Mouse (Mus musculus) CH12.LX (cell line): ENCODE measurements around the gene Sema3g. TPM values are rescaled to one million over a fixed set of nuclear protein-coding genes. Genes with fewer than 3 reads are reported as not detected.

Experiments
- DNase-seq: peaks from one replicate; pipeline ENCODE4 v3.0.0-alpha.2; 2013; ENCODE audit errors: extremely low read depth
- H3K27ac ChIP-seq: 2 replicates; pipeline ENCODE4 v1.5.1; 2012; ENCODE audit warnings: low read depth, mild to moderate bottlenecking, control low read depth, moderate library complexity; ENCODE audit not compliant: insufficient read depth
- H3K27me3 ChIP-seq: replicated peaks from 2 replicates; pipeline ENCODE3; 2012; ENCODE audit warnings: inconsistent platforms
- H3K36me3 ChIP-seq, 2 experiments: replicated peaks in 1 of 2; 2 replicates each; pipeline versions ENCODE3 to v1.6.1; 2012; ENCODE audit warnings: inconsistent platforms in 1 of 2, low read length in 1 of 2, mild to moderate bottlenecking in 1 of 2, mixed read lengths in 1 of 2, moderate library complexity in 1 of 2; ENCODE audit not compliant: control insufficient read depth in 1 of 2, insufficient read depth in 1 of 2
- H3K4me1 ChIP-seq, 2 experiments: 2 replicates each; pipeline ENCODE4 v1.6.1; 2012; ENCODE audit warnings: inconsistent platforms in 1 of 2, moderate library complexity in 1 of 2; ENCODE audit not compliant: insufficient read depth in 2 of 2, control insufficient read depth in 1 of 2
- H3K4me2 ChIP-seq: 2 replicates; pipeline ENCODE4 v1.6.1; 2012; ENCODE audit warnings: low read depth, mild to moderate bottlenecking, control low read depth; ENCODE audit not compliant: poor library complexity, insufficient read depth, severe bottlenecking
- H3K4me3 ChIP-seq, 3 experiments: fragments of 150-350 bp in 1 of 3; sonication (generic) in 1 of 3; replicated peaks in 1 of 3; 2 replicates each; pipeline versions ENCODE3 to v1.5.1; 2011 to 2012; ENCODE audit warnings: low read depth in 2 of 3, low read length in 2 of 3, mild to moderate bottlenecking in 2 of 3, moderate library complexity in 2 of 3, control low read depth in 1 of 3, improper control_type of control experiment in 1 of 3, inconsistent platforms in 1 of 3, mixed read lengths in 1 of 3; ENCODE audit not compliant: poor library complexity in 1 of 3
- H3K79me2 ChIP-seq: replicated peaks from 2 replicates; pipeline ENCODE4 v1.6.1; 2012; ENCODE audit warnings: mild to moderate bottlenecking, moderate library complexity; ENCODE audit not compliant: control insufficient read depth, poor library complexity, insufficient read depth, severe bottlenecking; ENCODE audit errors: extremely low read depth
- H3K9ac ChIP-seq: 2 replicates; pipeline ENCODE4 v1.6.1; 2012; ENCODE audit warnings: low read depth, mild to moderate bottlenecking, control low read depth, moderate library complexity; ENCODE audit not compliant: insufficient read depth
- H3K9me3 ChIP-seq: replicated peaks from 2 replicates; pipeline ENCODE3; 2012; ENCODE audit warnings: low read length, inconsistent platforms, mixed read lengths
- CHD1 ChIP-seq: IDR thresholded peaks from 2 replicates; pipeline ENCODE4 v1.6.1; 2012; ENCODE audit warnings: low read depth, low read length, improper control_type of control experiment, inconsistent platforms
- EP300 ChIP-seq: IDR thresholded peaks from 2 replicates; pipeline ENCODE4 v1.6.1; 2011; ENCODE audit warnings: low read length, improper control_type of control experiment
- MEF2A ChIP-seq: IDR thresholded peaks from 2 replicates; pipeline ENCODE4 v1.6.1; 2014; ENCODE audit warnings: low read depth, mild to moderate bottlenecking, inconsistent platforms, low read length, improper control_type of control experiment, borderline replicate concordance
- NELFE ChIP-seq: IDR thresholded peaks from 2 replicates; pipeline ENCODE4 v1.6.1; 2011; ENCODE audit warnings: low read depth, low read length, improper control_type of control experiment
- NRF1 ChIP-seq: IDR thresholded peaks from 2 replicates; pipeline ENCODE4 v1.6.1; 2014; ENCODE audit warnings: low read depth, mild to moderate bottlenecking, inconsistent platforms, low read length, improper control_type of control experiment, moderate library complexity
- RCOR1 ChIP-seq: conservative IDR thresholded peaks from 2 replicates; pipeline ENCODE4 v1.6.1; 2012; ENCODE audit warnings: low read depth, mild to moderate bottlenecking, inconsistent platforms, low read length, improper control_type of control experiment
- SIN3A ChIP-seq: IDR thresholded peaks from 2 replicates; pipeline ENCODE4 v1.6.1; 2012; ENCODE audit warnings: low read length, improper control_type of control experiment, inconsistent platforms
- USF1 ChIP-seq: IDR thresholded peaks from 2 replicates; pipeline ENCODE4 v1.6.1; 2014; ENCODE audit warnings: low read depth, mild to moderate bottlenecking, inconsistent platforms, low read length, improper control_type of control experiment
- ZC3H11A ChIP-seq: IDR thresholded peaks from 2 replicates; pipeline ENCODE4 v1.6.1; 2012; ENCODE audit warnings: low read depth, mild to moderate bottlenecking, inconsistent platforms, low read length, improper control_type of control experiment
- ZNF384 ChIP-seq: IDR thresholded peaks from 2 replicates; pipeline ENCODE4 v1.6.1; 2012; ENCODE audit warnings: low read depth, low read length, improper control_type of control experiment, inconsistent platforms
- dilution Hi-C: fragments of 300-500 bp; cut with MboI; formaldehyde crosslinking; loops from 2 replicates; pipeline ENCODE4 v1.14.3; 2020; ENCODE audit warnings: low sequenced_read_pairs; ENCODE audit not compliant: extremely low pct_unique_long_range_greater_than_20kb, extremely low pct_ligation_motif_present
- in situ Hi-C: fragments of 300-500 bp; cut with MboI; formaldehyde crosslinking; loops from 3 replicates; pipeline ENCODE4 v1.14.3; 2019; ENCODE audit warnings: low sequenced_read_pairs, low pct_ligation_motif_present, low pct_unique_long_range_greater_than_20kb, mixed read lengths
- polyA plus RNA-seq: library from polyadenylated mRNA; unstranded; fragments of >175 nt; gene quantifications from 2 replicates; pipeline ENCODE4 v1.2.1, GENCODE M21; 2012; ENCODE audit warnings: low read depth; ENCODE audit not compliant: insufficient read length
- total RNA-seq, 2 experiments: library from RNA; depleted of rRNA; stranded (reverse); fragments of 300-350 nt in 1 of 2; fragments of >200 nt in 1 of 2; gene quantifications; 2 replicates each; pipeline ENCODE4 v1.2.3; 2012 to 2014

Sema3g gene
- total and polyA plus RNA-seq, 3 experiments = 0.36 to 1.1 (median 0.94) TPM

DNA sequence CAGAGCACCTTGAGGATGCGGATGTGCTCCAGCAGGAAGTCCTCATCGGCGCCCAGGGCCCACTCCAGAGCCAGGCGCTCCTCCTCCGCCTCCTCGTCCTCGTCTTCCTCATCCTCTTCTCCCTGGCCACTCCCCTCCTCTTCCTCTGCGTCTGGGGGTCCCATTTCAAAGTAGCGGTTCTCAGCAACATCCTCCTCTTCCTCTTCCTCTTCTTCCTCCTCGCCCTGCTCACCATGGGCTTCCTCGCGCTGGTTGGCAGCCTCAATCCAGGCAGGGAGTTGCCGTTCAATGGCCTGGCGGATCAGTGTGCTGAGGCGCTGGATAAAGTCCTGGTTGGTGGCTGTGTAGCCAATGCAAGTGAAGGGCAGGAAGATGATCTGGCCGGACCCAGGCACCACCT lies 40.4 kb upstream of the Sema3g start:
- Histone ChIP-seq H3K4me2 (no peak overlapping the region), H3K9me3 (no peaks in the 10 kb centered on the region), H3K4me3 (no peak overlapping the region), H3K79me2 (no peaks in the 10 kb centered on the region), H3K36me3 (peaks cover 87 to 97% of the 10 kb centered on the region in 2 experiments), H3K27me3 (no peaks in the 10 kb centered on the region), H3K9ac (no peak overlapping the region), H3K4me1 (no peaks in the 10 kb centered on the region), H3K27ac (no peak overlapping the region)
- in situ Hi-C loops (no loop called here), dilution Hi-C loops (no loop called here)
- DNase-seq = no peak
- TF ChIP-seq RCOR1 (no peak), NRF1 (no peak), MEF2A (no peak), ZNF384 (no peak), SIN3A (no peak), EP300 (no peak)

DNA sequence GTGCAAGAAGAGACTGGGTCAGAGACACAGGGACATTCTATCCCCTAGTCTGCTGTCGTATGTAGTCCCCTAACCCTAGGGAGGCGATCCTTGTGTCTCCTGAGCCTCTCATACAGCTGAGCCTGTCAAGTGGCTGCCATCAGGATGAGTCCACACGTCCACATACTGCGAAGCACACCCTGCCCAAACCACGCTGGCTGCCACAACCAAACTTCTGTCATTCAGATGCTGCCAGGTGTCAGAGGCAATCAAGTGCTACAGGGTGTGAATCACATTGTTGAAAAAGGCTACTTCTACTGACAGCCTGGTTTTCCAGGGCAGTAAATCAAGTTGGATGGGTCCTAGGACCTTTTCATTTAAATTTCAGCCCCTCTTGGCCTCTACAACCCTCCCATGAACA lies 39.9 kb upstream of the Sema3g start:
- Histone ChIP-seq H3K36me3 (peaks cover 87 to 97% of the 10 kb centered on the region in 2 experiments), H3K4me3 (no peak overlapping the region), H3K9me3 (no peaks in the 10 kb centered on the region), H3K79me2 (no peaks in the 10 kb centered on the region), H3K4me1 (no peaks in the 10 kb centered on the region), H3K27me3 (no peaks in the 10 kb centered on the region), H3K9ac (no peak overlapping the region), H3K27ac (no peak overlapping the region), H3K4me2 (no peak overlapping the region)
- no peak for DNase-seq
- TF ChIP-seq NELFE = no peak
- no peak for TF ChIP-seq USF1
- dilution Hi-C loops = no loop called here
- in situ Hi-C loops = no loop called here

DNA sequence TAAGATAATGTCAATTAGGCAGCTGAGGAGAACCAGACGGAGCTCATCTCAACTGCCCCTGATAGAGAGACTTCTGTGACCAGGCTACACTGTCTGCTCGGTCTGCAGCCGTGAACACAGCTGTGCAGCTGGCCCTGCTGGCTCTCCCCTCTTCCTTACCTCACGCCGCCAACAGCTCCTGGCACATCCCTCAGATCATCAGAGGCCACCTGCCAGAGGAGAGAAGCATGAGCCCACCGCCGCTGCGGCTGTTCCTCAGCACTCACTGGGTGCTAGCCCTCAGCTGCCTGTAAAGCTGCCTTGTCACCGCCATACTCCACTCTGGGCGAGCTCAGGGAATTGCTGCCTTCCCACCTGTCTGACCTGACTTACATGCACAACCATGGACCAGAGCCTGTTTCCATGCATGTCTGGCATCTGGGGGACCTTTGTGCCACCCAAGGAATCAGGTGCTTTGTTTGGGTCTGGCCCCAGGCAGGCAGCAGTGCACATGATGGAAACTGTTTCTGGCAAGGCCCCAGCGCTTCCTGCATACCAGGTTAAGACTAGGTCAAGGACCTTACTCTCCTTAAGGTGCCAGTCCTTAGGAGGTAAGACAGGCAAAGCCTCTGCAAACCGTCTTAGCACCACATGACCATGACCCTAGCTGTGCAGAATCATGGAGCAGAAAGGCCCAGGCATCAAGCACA lies 37.8 kb upstream of the Sema3g start:
- TF ChIP-seq ZC3H11A (no peak), CHD1 (no peak)
- no peaks in the 10 kb centered on the region for H3K79me2 ChIP-seq
- no peak for DNase-seq
- H3K9me3 ChIP-seq = no peaks in the 10 kb centered on the region
- no peak overlapping the region for H3K9ac ChIP-seq
- dilution Hi-C loops = no loop called here
- in situ Hi-C loops = no loop called here
- H3K36me3 ChIP-seq = peaks cover 87 to 98% of the 10 kb centered on the region in 2 experiments
- no peaks in the 10 kb centered on the region for H3K27me3 ChIP-seq
- no peaks in the 10 kb centered on the region for H3K4me1 ChIP-seq
- H3K27ac ChIP-seq = no peak overlapping the region
- H3K4me3 ChIP-seq = no peak overlapping the region
- no peak overlapping the region for H3K4me2 ChIP-seq
